Mouse (Mus musculus) C2C12 (cell line): ENCODE measurements around the gene Spef1. TPM values are rescaled to one million over a fixed set of nuclear protein-coding genes. Genes with fewer than 3 reads are reported as not detected.

Experiments used
- H3K27me3 ChIP-seq: one replicate; pipeline ENCODE4 v1.6.1; 2011; ENCODE audit not compliant: control insufficient read depth, insufficient read depth, insufficient read length
- H3K36me3 ChIP-seq: one replicate; pipeline ENCODE4 v1.6.1; 2011; ENCODE audit not compliant: control insufficient read depth, insufficient read depth
- H3K4me3 ChIP-seq: one replicate; pipeline ENCODE4 v1.5.1; 2011; ENCODE audit warnings: mild to moderate bottlenecking, control low read depth; ENCODE audit not compliant: poor library complexity, insufficient read depth, severe bottlenecking
- H3K79me2 ChIP-seq: one replicate; pipeline ENCODE4 v1.6.1; 2011; ENCODE audit not compliant: control insufficient read depth, insufficient read depth
- H3K79me3 ChIP-seq: one replicate; pipeline ENCODE4 v1.6.1; 2011; ENCODE audit warnings: low read depth, control low read depth
- H3ac ChIP-seq: one replicate; pipeline ENCODE3; 2011; ENCODE audit warnings: low read depth; ENCODE audit not compliant: control insufficient read depth, insufficient read length
- CEBPB ChIP-seq: IDR thresholded peaks from one replicate; pipeline ENCODE4 v1.6.1; 2011; ENCODE audit warnings: low read depth, mild to moderate bottlenecking, control low read depth, moderate library complexity
- CTCF ChIP-seq: IDR thresholded peaks from one replicate; pipeline ENCODE4 v1.5.1; 2011; ENCODE audit not compliant: control insufficient read depth, insufficient read depth, insufficient read length
- FOSL1 ChIP-seq: IDR thresholded peaks from one replicate; pipeline ENCODE4 v1.8.0; 2011; ENCODE audit warnings: mild to moderate bottlenecking, low read length; ENCODE audit not compliant: poor library complexity, insufficient read depth, severe bottlenecking
- MAX ChIP-seq: IDR thresholded peaks from one replicate; pipeline ENCODE4 v1.6.1; 2011; ENCODE audit warnings: mild to moderate bottlenecking, control low read depth
- MYOD1 ChIP-seq: IDR thresholded peaks from one replicate; pipeline ENCODE4 v1.6.1; 2011; ENCODE audit warnings: low read depth; ENCODE audit not compliant: control insufficient read depth, insufficient read length
- MYOG ChIP-seq: IDR thresholded peaks from one replicate; pipeline ENCODE4 v1.6.1; 2011; ENCODE audit not compliant: control insufficient read depth, insufficient read length; ENCODE audit errors: extremely low read depth
- USF1 ChIP-seq: IDR thresholded peaks from one replicate; pipeline ENCODE4 v1.6.1; 2011; ENCODE audit warnings: low read depth, mild to moderate bottlenecking, control low read depth, moderate library complexity
- polyA plus RNA-seq: library from polyadenylated mRNA; unstranded; fragments of >200 nt; fragmentation: generic; extraction: Trizol; gene quantifications from one replicate; pipeline ENCODE4 v1.2.1, GENCODE M21; 2012; ENCODE audit warnings: missing spikeins

Spef1 gene
- polyA plus RNA-seq, 1 experiment: 7.6 TPM

GRCm38 (mm10) chr2:131178828-131179245 lies 8.2 kb downstream of the Spef1 start:
- peaks cover 36% of the 10 kb centered on the region for H3K79me3 ChIP-seq
- peaks cover 46% of the 10 kb centered on the region for H3K79me2 ChIP-seq
- H3K27me3 ChIP-seq: no peaks in the 10 kb centered on the region
- TF ChIP-seq MYOG: no peak
- TF ChIP-seq MAX: no peak
- TF ChIP-seq USF1: no peak
- TF ChIP-seq CEBPB: no peak
- no peak for TF ChIP-seq FOSL1
- no peak for TF ChIP-seq CTCF
- TF ChIP-seq MYOD1: no peak
- H3K4me3 ChIP-seq: peak overlapping the region; percentile 83
- H3K36me3 ChIP-seq: peaks cover 13% of the 10 kb centered on the region
- H3ac ChIP-seq: peak overlapping the region; percentile 90

DNA sequence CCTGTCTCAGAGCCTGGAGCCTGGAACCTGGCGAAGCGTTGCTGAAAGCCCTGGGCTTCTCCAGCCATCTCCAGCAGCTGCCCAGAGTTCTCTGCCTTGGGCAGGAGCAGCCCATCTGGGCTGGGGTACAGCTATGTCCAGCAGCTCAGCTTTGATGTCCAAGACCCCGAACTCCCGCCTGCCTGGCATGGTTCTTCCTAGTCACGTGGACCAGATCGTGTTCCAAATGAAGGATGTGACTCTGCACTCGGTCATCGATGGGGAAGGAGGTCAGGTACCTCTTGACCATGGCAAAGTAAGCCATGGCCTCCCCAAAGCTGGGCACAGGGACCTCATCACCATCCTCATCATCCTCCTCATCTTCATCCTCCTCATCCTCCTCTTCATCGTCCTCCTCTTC lies 9.2 kb downstream of the Spef1 start:
- Histone ChIP-seq H3K4me3 (peak overlapping the region; percentile 83), H3K79me3 (peaks cover 36% of the 10 kb centered on the region), H3K27me3 (no peaks in the 10 kb centered on the region), H3K36me3 (peaks cover 13% of the 10 kb centered on the region), H3ac (peak overlapping the region; percentile 29), H3K79me2 (peaks cover 46% of the 10 kb centered on the region)
- TF ChIP-seq CEBPB (no peak), USF1 (peak; percentile 61), MYOD1 (no peak), MYOG (no peak), MAX (peak; percentile 39), FOSL1 (no peak), CTCF (no peak)

GRCm38 (mm10) chr2:131176491-131176890 lies 10.6 kb downstream of the Spef1 start:
- Histone ChIP-seq H3K4me3 (no peak overlapping the region), H3K36me3 (peaks cover 13% of the 10 kb centered on the region), H3K27me3 (no peaks in the 10 kb centered on the region), H3ac (no peak overlapping the region), H3K79me3 (peaks cover 36% of the 10 kb centered on the region), H3K79me2 (peaks cover 46% of the 10 kb centered on the region)
- no peak for TF ChIP-seq MYOG
- TF ChIP-seq MAX: no peak
- TF ChIP-seq FOSL1: no peak
- TF ChIP-seq MYOD1: no peak
- no peak for TF ChIP-seq CTCF
- TF ChIP-seq USF1: no peak
- TF ChIP-seq CEBPB: no peak

- H3K36me3 ChIP-seq: peaks cover 13% of the 10 kb centered on the region
- no peak for TF ChIP-seq CTCF
- H3K27me3 ChIP-seq: no peaks in the 10 kb centered on the region
- peaks cover 36% of the 10 kb centered on the region for H3K79me3 ChIP-seq
- no peak overlapping the region for H3ac ChIP-seq
- H3K4me3 ChIP-seq: no peak overlapping the region
- H3K79me2 ChIP-seq: peaks cover 46% of the 10 kb centered on the region
Observed at GRCm38 (mm10) chr2:131175945-131176309, 11.2 kb downstream of the Spef1 start.

DNA sequence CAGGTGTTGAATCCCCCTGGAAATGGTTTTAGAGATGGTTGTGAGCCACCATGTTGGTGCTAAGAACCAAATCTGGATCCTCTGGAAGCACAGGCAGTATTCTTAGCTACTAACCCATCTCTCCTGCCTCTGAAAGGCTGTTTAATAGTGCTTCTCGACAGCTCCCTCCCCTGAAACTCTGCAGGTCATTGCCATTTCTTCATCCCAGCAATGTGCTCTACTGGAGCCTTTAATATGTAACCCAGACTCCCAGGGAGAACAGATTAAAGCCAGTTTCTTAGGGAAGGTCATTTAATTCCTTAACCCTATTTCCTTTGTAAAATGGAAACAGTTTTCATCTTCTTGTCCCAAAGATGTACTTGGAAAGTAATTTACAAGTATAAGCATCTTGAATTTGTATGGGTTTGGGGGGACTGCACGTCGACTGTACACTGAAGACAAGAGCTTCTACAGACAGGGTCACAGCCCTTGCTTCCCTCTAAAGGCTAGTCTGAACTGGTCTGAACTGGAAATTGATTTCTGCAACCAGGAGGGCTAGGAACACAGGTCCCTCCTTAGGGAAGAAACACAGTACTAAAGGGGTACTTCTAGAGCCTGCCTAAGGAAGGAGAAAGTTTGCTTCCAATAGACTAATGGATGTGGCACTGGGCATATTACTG lies 11.7 kb downstream of the Spef1 start:
- Histone ChIP-seq H3ac (no peak overlapping the region), H3K36me3 (peaks cover 13% of the 10 kb centered on the region), H3K79me3 (peaks cover 34% of the 10 kb centered on the region), H3K27me3 (no peaks in the 10 kb centered on the region), H3K4me3 (no peak overlapping the region), H3K79me2 (peaks cover 46% of the 10 kb centered on the region)
- no peak for TF ChIP-seq USF1
- TF ChIP-seq MAX: no peak
- TF ChIP-seq FOSL1: no peak
- no peak for TF ChIP-seq MYOG
- no peak for TF ChIP-seq MYOD1

GRCm38 (mm10) chr2:131174700-131175099 lies 12.4 kb downstream of the Spef1 start:
- H3K36me3 ChIP-seq: peaks cover 13% of the 10 kb centered on the region
- no peaks in the 10 kb centered on the region for H3K27me3 ChIP-seq
- peaks cover 33% of the 10 kb centered on the region for H3K79me3 ChIP-seq
- TF ChIP-seq CTCF: no peak
- TF ChIP-seq USF1: no peak
- no peak for TF ChIP-seq MYOG
- TF ChIP-seq MYOD1: no peak
- peak overlapping the region; percentile 19 for H3ac ChIP-seq
- peak overlapping the region; percentile 8 for H3K4me3 ChIP-seq
- H3K79me2 ChIP-seq: peaks cover 40% of the 10 kb centered on the region
